Mouse (Mus musculus) intestine, embryonic 15.5 days (tissue): Measurements from ENCODE around the gene Tmem14c. TPM values are rescaled to one million over a fixed set of nuclear protein-coding genes. Genes with fewer than 3 reads are reported as not detected.
A peak's percentile ranks its signal among the peaks of the same experiment; 100 is the strongest.

ENCODE experiments used
- ATAC-seq: fragments of 200-750 bp; cut with Nextera tagmentation; 2 replicates; pipeline ENCODE4 v1.8.0; 2017; ENCODE audit warnings: moderate TSS enrichment, moderate library complexity
- H3K27ac ChIP-seq: fragments of 300-500 bp; sonication (generic); 2 replicates; pipeline ENCODE4 v1.5.1; 2015; ENCODE audit warnings: mild to moderate bottlenecking, inconsistent platforms
- H3K27me3 ChIP-seq: fragments of 300-500 bp; sonication (generic); replicated peaks from 2 replicates; pipeline ENCODE4 v1.6.1; 2015; ENCODE audit warnings: inconsistent platforms
- H3K36me3 ChIP-seq: fragments of 300-500 bp; sonication (generic); 2 replicates; pipeline ENCODE4 v1.6.1; 2015; ENCODE audit warnings: inconsistent platforms
- H3K4me1 ChIP-seq: fragments of 300-500 bp; sonication (generic); replicated peaks from 2 replicates; pipeline ENCODE4 v1.6.1; 2015; ENCODE audit warnings: inconsistent platforms
- H3K4me2 ChIP-seq: fragments of 300-500 bp; sonication (generic); replicated peaks from 2 replicates; pipeline ENCODE4 v1.6.1; 2015; ENCODE audit warnings: mild to moderate bottlenecking, inconsistent platforms
- H3K4me3 ChIP-seq: fragments of 300-500 bp; sonication (generic); replicated peaks from 2 replicates; pipeline ENCODE4 v1.5.1; 2015; ENCODE audit warnings: inconsistent platforms
- H3K9ac ChIP-seq: fragments of 300-500 bp; sonication (generic); 2 replicates; pipeline ENCODE4 v1.6.1; 2015; ENCODE audit warnings: inconsistent platforms
- H3K9me3 ChIP-seq: fragments of 300-500 bp; sonication (generic); 2 replicates; pipeline ENCODE4 v1.6.1; 2016; ENCODE audit warnings: inconsistent platforms
- WGBS: fragments of 180-500 bp; shearing (Covaris S2); methylation state at CpG from one replicate; pipeline ENCODE4 v1.1.7; 2015; 5-methylcytosine and 5-hydroxymethylcytosine counted together
- polyA plus RNA-seq: library from polyadenylated mRNA; unstranded; fragments of >200 nt; fragmentation: Nextera tagmentation; extraction: Ambion mirVana; gene quantifications from 2 replicates; pipeline ENCODE4 v1.2.1, GENCODE M21; 2015

Tmem14c gene
- polyA plus RNA-seq, 1 experiment from 2014 or later: 272 TPM

GRCm38 (mm10) chr13:41017832-41018231 is 1.7 kb downstream of the Tmem14c start:
- ATAC-seq: no peak
- Histone ChIP-seq H3K4me1 (peaks cover 10% of the 10 kb centered on the region; the same call in 1 of the 2 replicates), H3K27me3 (no peaks in the 10 kb centered on the region), H3K27ac (no peak overlapping the region), H3K4me2 (peak overlapping the region; percentile 70), H3K4me3 (no peak overlapping the region), H3K36me3 (peaks cover 5% of the 10 kb centered on the region; the same call in 1 of the 2 replicates), H3K9me3 (no peaks in the 10 kb centered on the region), H3K9ac (no peak overlapping the region)
- 67% methylated on average over 4 of the region's 4 CpGs for WGBS

DNA sequence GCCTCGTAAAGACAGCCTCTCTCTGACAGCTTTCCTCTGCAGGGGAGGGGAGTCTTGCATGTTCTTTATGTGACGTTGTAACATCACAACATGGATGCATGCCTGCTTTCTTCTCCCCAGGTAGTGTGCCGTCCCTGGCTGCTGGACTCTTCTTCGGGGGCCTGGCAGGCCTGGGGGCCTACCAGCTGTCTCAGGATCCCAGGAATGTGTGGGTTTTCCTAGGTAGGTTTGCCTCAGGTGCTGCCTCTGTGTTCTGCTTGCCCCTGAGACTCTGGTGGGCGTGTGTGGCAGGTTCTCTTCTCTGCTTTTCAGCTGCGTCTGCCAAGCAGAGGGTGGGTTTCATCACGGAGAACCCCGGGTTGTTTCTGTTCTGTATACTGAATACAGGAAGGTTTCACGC is 2.1 kb downstream of the Tmem14c start:
- peaks cover under 1% of the 10 kb centered on the region; the same call in 1 of the 2 replicates for H3K36me3 ChIP-seq
- H3K9ac ChIP-seq: no peak overlapping the region
- WGBS: 95% methylated on average over 9 of the region's 9 CpGs

GRCm38 (mm10) chr13:41018756-41019591 is 2.9 kb downstream of the Tmem14c start:
- WGBS: 90% methylated on average over 13 of the region's 13 CpGs
- Histone ChIP-seq H3K4me2 (no peak overlapping the region), H3K4me1 (peaks cover 10% of the 10 kb centered on the region; the same call in 1 of the 2 replicates), H3K36me3 (no peaks in the 10 kb centered on the region), H3K4me3 (no peak overlapping the region), H3K27ac (no peak overlapping the region), H3K9me3 (no peaks in the 10 kb centered on the region), H3K27me3 (no peaks in the 10 kb centered on the region), H3K9ac (no peak overlapping the region)
- ATAC-seq: no peak

More for the DNA sequence above, 2.1 kb downstream of the Tmem14c start:
- no peaks in the 10 kb centered on the region for H3K27me3 ChIP-seq
- ATAC-seq: no peak
- H3K4me2 ChIP-seq: 0 out of 2 replicates have a peak overlapping the region, but pooled peaks have one; percentile 18
- H3K9me3 ChIP-seq: no peaks in the 10 kb centered on the region
- H3K4me3 ChIP-seq: no peak overlapping the region
- H3K4me1 ChIP-seq: peaks cover 10% of the 10 kb centered on the region; the same call in 1 of the 2 replicates
- no peak overlapping the region for H3K27ac ChIP-seq

DNA sequence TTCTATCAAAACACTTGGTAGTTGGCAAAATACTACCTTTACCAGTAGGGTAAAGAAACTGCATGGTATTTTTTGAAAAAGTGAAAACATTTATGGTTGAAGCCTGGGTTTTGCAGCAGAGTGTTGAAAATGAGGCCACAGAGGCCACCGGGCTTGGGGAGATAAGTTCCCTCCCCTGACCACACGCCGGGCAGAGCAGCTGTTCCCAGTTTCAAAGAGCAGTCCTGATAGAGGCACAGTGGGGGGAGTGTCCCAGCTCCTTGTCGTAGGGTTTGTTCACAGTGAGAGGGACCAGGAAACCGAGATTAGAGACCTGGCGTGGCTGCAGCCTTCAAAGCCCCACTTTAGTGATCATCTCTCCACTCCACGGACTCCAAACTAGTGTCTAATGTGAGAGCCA is 4.4 kb downstream of the Tmem14c start:
- H3K27ac ChIP-seq: no peak overlapping the region
- H3K4me1 ChIP-seq: peaks cover 10% of the 10 kb centered on the region; the same call in 1 of the 2 replicates
- H3K4me3 ChIP-seq: no peak overlapping the region
- 59% methylated on average over 7 of the region's 7 CpGs for WGBS
- H3K4me2 ChIP-seq: no peak overlapping the region
- H3K27me3 ChIP-seq: no peaks in the 10 kb centered on the region
- H3K36me3 ChIP-seq: no peaks in the 10 kb centered on the region
- ATAC-seq: no peak
- no peaks in the 10 kb centered on the region for H3K9me3 ChIP-seq
- H3K9ac ChIP-seq: no peak overlapping the region

DNA sequence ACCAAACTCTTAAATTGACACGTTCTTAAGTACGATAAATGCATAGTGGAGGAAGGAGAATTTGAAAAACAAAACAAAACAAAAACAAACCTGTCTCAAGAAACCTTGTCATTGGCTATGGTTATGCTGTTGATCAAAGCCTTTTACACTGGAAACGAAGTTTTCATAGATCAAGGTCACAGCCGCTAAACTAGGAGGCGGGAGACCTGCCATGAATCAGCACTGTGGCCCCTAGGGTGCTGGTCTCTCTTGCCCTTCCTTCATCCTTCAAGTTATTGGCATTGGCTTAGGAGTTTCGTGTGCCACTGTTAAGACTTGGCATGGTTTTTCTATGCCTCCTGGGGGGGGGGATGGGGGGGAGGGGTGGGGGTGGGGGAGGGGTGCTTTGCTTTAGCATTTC is 5.5 kb downstream of the Tmem14c start:
- Histone ChIP-seq H3K36me3 (no peaks in the 10 kb centered on the region), H3K9ac (no peak overlapping the region), H3K27ac (no peak overlapping the region), H3K27me3 (no peaks in the 10 kb centered on the region), H3K4me2 (no peak overlapping the region), H3K4me1 (peaks cover 10% of the 10 kb centered on the region; the same call in 1 of the 2 replicates), H3K4me3 (no peak overlapping the region), H3K9me3 (no peaks in the 10 kb centered on the region)
- ATAC-seq: no peak
- WGBS: 92% methylated on average over 6 of the region's 6 CpGs

GRCm38 (mm10) chr13:41022099-41022498 is 6.0 kb downstream of the Tmem14c start:
- no peak overlapping the region for H3K27ac ChIP-seq
- no peaks in the 10 kb centered on the region for H3K9me3 ChIP-seq
- WGBS: 69% methylated on average over 13 of the region's 13 CpGs
- H3K9ac ChIP-seq: no peak overlapping the region
- no peaks in the 10 kb centered on the region for H3K36me3 ChIP-seq
- no peak overlapping the region for H3K4me2 ChIP-seq
- ATAC-seq: no peak
- no peaks in the 10 kb centered on the region for H3K27me3 ChIP-seq
- no peak overlapping the region for H3K4me3 ChIP-seq
- peaks cover 7% of the 10 kb centered on the region; the same call in 1 of the 2 replicates for H3K4me1 ChIP-seq

GRCm38 (mm10) chr13:41030098-41030497 is 14.0 kb downstream of the Tmem14c start:
- no peak overlapping the region for H3K9ac ChIP-seq

GRCm38 (mm10) chr13:41042511-41042910 is 26.4 kb downstream of the Tmem14c start:
- 92% methylated on average over 4 of the region's 4 CpGs for WGBS
- Histone ChIP-seq H3K36me3 (no peaks in the 10 kb centered on the region), H3K4me1 (no peaks in the 10 kb centered on the region), H3K9me3 (no peaks in the 10 kb centered on the region), H3K9ac (no peak overlapping the region), H3K4me2 (no peak overlapping the region), H3K27me3 (no peaks in the 10 kb centered on the region), H3K4me3 (no peak overlapping the region), H3K27ac (no peak overlapping the region)
- no peak for ATAC-seq

More at GRCm38 (mm10) chr13:41030098-41030497, 14.0 kb downstream of the Tmem14c start:
- Histone ChIP-seq H3K9me3 (no peaks in the 10 kb centered on the region), H3K27me3 (no peaks in the 10 kb centered on the region), H3K4me1 (no peaks in the 10 kb centered on the region), H3K4me3 (no peak overlapping the region), H3K36me3 (no peaks in the 10 kb centered on the region), H3K4me2 (no peak overlapping the region), H3K27ac (no peak overlapping the region)
- 69% methylated on average over 5 of the region's 5 CpGs for WGBS
- no peak for ATAC-seq

DNA sequence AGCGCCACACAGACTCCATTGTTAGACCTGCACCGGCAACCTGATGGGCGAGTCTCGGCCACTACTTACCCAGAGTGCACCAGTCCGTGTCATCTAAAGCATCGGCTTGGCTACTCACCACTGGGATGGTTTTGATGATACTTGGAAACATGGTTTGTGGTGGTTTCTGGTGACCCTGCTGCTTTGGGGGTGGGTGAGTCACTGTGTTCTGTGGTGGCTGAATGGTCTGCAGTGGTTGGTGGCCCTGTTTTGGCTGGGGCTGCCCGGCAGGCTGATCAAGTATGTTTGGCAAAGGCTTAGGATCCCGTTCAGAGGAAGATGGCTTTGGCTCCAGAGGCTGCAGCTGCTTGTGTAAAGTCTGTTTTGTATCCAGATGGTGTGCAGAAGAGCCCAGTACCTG is 29.8 kb downstream of the Tmem14c start:
- no peak overlapping the region for H3K4me3 ChIP-seq
- H3K9ac ChIP-seq: no peak overlapping the region
- WGBS: 90% methylated on average over 8 of the region's 8 CpGs
- no peaks in the 10 kb centered on the region for H3K4me1 ChIP-seq
- ATAC-seq: no peak
- H3K9me3 ChIP-seq: no peaks in the 10 kb centered on the region
- H3K27ac ChIP-seq: no peak overlapping the region
- H3K27me3 ChIP-seq: no peaks in the 10 kb centered on the region
- no peak overlapping the region for H3K4me2 ChIP-seq
- H3K36me3 ChIP-seq: no peaks in the 10 kb centered on the region

DNA sequence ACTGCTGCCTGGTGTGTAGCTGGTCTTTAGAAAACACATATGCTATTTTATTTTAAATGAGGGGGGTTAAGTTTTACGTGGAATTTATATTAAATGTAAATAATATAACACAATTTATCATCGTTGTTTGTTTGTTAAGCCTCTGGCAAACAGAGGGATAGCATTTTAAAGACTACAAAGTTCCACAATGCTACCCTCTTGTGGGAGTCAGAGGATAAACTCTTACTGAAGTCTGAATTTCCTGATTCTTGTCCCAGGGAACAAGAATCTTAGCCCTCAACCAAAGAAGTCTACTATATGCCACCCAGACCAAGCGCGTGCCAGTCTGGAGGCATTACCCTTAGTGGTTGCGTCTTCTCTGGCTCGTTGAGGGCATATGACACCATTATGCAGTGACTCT is 31.2 kb downstream of the Tmem14c start:
- no peaks in the 10 kb centered on the region for H3K9me3 ChIP-seq

DNA sequence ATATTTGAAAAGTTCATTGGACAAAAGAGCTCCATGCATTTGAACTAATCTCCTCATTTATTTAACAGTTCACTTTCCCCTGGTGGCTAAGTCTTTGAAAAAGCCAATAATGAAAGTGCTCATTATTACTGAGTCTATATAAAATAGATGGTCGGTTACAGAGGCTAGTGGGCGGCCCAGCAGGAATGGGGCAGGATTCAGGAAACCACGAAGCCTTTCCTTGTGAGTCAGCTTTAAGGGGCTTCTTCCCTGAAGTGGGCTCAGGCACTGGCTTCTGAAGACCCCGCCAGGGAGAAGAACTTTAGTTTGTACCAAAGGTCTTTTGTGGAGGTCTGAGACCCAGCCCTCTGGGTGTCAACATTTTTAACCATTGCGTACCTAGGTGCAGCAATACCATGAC is 35.9 kb downstream of the Tmem14c start:
- H3K4me3 ChIP-seq: no peak overlapping the region
- no peaks in the 10 kb centered on the region for H3K4me1 ChIP-seq
- no peaks in the 10 kb centered on the region for H3K36me3 ChIP-seq
- WGBS: 84% methylated on average over 5 of the region's 5 CpGs
- no peak for ATAC-seq
- no peak overlapping the region for H3K4me2 ChIP-seq
- H3K27me3 ChIP-seq: no peaks in the 10 kb centered on the region
- H3K9me3 ChIP-seq: no peaks in the 10 kb centered on the region
- H3K9ac ChIP-seq: no peak overlapping the region
- H3K27ac ChIP-seq: no peak overlapping the region

More for the DNA sequence above, 31.2 kb downstream of the Tmem14c start:
- H3K27me3 ChIP-seq: no peaks in the 10 kb centered on the region
- H3K27ac ChIP-seq: no peak overlapping the region
- H3K36me3 ChIP-seq: no peaks in the 10 kb centered on the region
- H3K4me2 ChIP-seq: no peak overlapping the region
- 80% methylated on average over 6 of the region's 6 CpGs for WGBS
- H3K4me3 ChIP-seq: no peak overlapping the region
- no peaks in the 10 kb centered on the region for H3K4me1 ChIP-seq
- no peak for ATAC-seq
- H3K9ac ChIP-seq: no peak overlapping the region

- Histone ChIP-seq H3K4me1 (no peaks in the 10 kb centered on the region), H3K27ac (no peak overlapping the region), H3K4me2 (no peak overlapping the region), H3K9me3 (no peaks in the 10 kb centered on the region), H3K9ac (no peak overlapping the region), H3K27me3 (no peaks in the 10 kb centered on the region), H3K36me3 (no peaks in the 10 kb centered on the region), H3K4me3 (no peak overlapping the region)
- WGBS: over 99% methylated on average over 4 of the region's 4 CpGs
- no peak for ATAC-seq
Observed at GRCm38 (mm10) chr13:41067618-41068017, 51.5 kb downstream of the Tmem14c start.

DNA sequence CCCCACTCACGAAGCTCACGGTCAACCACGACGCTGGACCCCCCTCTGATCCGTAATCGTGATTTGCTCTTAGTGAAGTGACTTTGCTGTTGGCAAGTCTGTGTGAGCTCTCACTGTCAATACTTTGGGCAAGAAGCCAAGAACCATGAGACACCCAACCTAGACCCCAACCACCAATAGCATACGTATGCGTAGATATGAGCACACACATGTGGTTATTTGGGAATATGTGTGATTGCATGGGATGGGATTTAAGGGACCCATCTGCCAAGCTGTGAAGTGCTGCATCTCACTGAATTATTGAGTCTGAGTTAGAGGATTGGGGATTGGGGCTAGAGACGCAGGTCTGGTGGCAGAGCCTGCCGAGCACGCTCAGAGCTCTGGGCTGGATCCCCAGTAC is 55.5 kb downstream of the Tmem14c start:
- Histone ChIP-seq H3K4me3 (no peak overlapping the region), H3K36me3 (no peaks in the 10 kb centered on the region), H3K27ac (no peak overlapping the region), H3K27me3 (no peaks in the 10 kb centered on the region), H3K9me3 (no peaks in the 10 kb centered on the region), H3K9ac (no peak overlapping the region), H3K4me2 (no peak overlapping the region), H3K4me1 (no peaks in the 10 kb centered on the region)
- WGBS: 87% methylated on average over 11 of the region's 11 CpGs
- no peak for ATAC-seq
